Mouse (Mus musculus): ENCODE measurements around the gene Erbin. TPM values are rescaled to one million over a fixed set of nuclear protein-coding genes. Genes with fewer than 3 reads are reported as not detected.

Erbin gene
- polyA plus RNA-seq, 1 experiment = 8.4 TPM

DNA sequence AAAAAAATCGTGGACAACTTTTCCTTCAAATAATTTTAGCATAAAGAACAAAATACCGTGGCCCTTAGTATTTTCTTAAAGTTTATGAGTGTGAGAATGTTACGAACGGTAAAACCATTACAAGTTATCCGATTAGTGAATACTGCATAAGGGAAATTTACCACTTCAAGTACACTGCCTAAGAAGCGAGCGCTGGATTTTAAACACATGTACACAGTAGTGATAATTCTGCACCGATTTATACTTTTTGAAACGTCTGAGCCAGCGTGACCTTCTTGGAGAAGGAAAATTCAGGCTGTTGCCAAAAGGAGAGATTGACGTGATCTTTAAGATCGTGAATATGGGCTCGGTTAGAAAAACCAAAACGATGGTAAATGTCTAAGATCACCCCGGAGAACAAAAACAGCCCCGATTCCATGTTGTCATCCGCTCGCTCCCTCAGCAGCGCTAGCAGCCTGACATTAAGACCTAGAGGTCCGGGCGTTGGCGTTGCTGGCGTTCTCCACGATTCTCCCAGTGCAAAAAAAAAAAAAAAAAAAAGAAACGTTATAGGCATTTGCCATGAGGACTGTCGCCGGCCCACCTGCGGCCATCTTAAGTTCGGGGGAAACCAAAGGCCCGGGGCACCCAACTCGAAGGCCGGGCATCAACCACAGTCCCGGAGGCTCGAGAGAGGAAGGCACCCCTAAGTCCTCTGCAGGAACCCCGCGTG lies 146.8 kb downstream of the Erbin start:
- TF ChIP-seq MYOG (IDR thresholded peaks at IDR 0.05; ENCODE audit: control insufficient read depth in 1 of 3, insufficient read depth in 1 of 3, insufficient read length in 2 of 3, low read depth in 2 of 3) (no peak), E2F4 (IDR thresholded peaks at IDR 0.05; ENCODE audit: insufficient read depth) (no peak), SRF (IDR thresholded peaks at IDR 0.05; ENCODE audit: control insufficient read depth, insufficient read length, low read depth) (no peak), MYOD1 (IDR thresholded peaks at IDR 0.05; ENCODE audit: control insufficient read depth in 1 of 3, insufficient read length in 2 of 3, low read depth in 2 of 3) (no peak), POLR2A (IDR thresholded peaks at IDR 0.05; ENCODE audit: insufficient read length, low read depth) (no peak)
- Histone ChIP-seq H3K4me2 (ENCODE audit: low read depth) (peak overlapping the region; percentile 87), H3ac (ENCODE audit: control insufficient read depth, insufficient read length) (peak overlapping the region; percentile 26), H3K36me3 (ENCODE audit: control insufficient read depth, insufficient read depth) (peaks cover 10% of the 10 kb centered on the region), H3K4me3 (peak overlapping the region; percentile 92), H3K79me2 (ENCODE audit: control insufficient read depth, insufficient read depth) (peaks cover 50% of the 10 kb centered on the region), H3K27me3 (ENCODE audit: control insufficient read depth, insufficient read depth, insufficient read length) (no peaks in the 10 kb centered on the region)

DNA sequence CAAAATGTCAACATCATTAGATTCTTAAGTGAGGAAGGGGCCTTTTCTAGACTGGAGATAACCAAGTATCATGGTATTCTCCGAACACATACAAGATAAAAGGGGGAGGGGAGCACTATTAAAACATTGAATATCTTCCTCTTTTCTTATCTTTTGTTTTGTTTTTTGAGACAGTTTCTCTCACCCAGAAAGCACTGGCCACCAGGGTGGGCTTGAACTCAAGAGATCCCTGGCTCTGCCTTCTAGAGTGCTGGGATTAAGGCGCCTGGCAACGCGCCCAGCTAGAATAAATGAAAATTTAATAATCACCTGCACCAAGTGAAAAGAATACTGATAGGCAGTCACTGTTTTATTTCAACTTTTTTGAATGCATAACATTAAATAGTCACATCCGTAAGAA lies 147.4 kb downstream of the Erbin start:
- peak overlapping the region; percentile 92 for H3K4me3 ChIP-seq
- H3ac ChIP-seq (ENCODE audit: control insufficient read depth, insufficient read length) = no peak overlapping the region
- peaks cover 15% of the 10 kb centered on the region for H3K36me3 ChIP-seq (ENCODE audit: control insufficient read depth, insufficient read depth)
- no peaks in the 10 kb centered on the region for H3K27me3 ChIP-seq (ENCODE audit: control insufficient read depth, insufficient read depth, insufficient read length)
- peaks cover 54% of the 10 kb centered on the region for H3K79me2 ChIP-seq (ENCODE audit: control insufficient read depth, insufficient read depth)
- TF ChIP-seq TCF12 (IDR thresholded peaks at IDR 0.05; ENCODE audit: insufficient read depth, poor library complexity, severe bottlenecking) (no peak), MAX (IDR thresholded peaks at IDR 0.05; ENCODE audit: low read depth) (no peak), POLR2AphosphoS2 (IDR thresholded peaks at IDR 0.05; ENCODE audit: insufficient read length, low read depth) (no peak), TCF3 (IDR thresholded peaks at IDR 0.05; ENCODE audit: insufficient read length, low read depth) (no peak), SRF (IDR thresholded peaks at IDR 0.05; ENCODE audit: control insufficient read depth, insufficient read length, low read depth) (no peak), USF1 (IDR thresholded peaks at IDR 0.05; ENCODE audit: low read depth) (no peak), CEBPB (IDR thresholded peaks at IDR 0.05; ENCODE audit: insufficient read depth, poor library complexity, severe bottlenecking) (no peak), E2F4 (IDR thresholded peaks at IDR 0.05; ENCODE audit: insufficient read depth) (no peak), MYOG (IDR thresholded peaks at IDR 0.05; ENCODE audit: control insufficient read depth in 1 of 3, insufficient read depth in 1 of 3, insufficient read length in 2 of 3, low read depth in 2 of 3) (no peak), POLR2A (IDR thresholded peaks at IDR 0.05; ENCODE audit: insufficient read length, low read depth) (no peak), REST (IDR thresholded peaks at IDR 0.05; ENCODE audit: insufficient read depth, insufficient read length) (no peak), MYOD1 (IDR thresholded peaks at IDR 0.05; ENCODE audit: control insufficient read depth in 1 of 3, insufficient read length in 2 of 3, low read depth in 2 of 3) (no peak)
- peak overlapping the region; percentile 87 for H3K4me2 ChIP-seq (ENCODE audit: low read depth)

DNA sequence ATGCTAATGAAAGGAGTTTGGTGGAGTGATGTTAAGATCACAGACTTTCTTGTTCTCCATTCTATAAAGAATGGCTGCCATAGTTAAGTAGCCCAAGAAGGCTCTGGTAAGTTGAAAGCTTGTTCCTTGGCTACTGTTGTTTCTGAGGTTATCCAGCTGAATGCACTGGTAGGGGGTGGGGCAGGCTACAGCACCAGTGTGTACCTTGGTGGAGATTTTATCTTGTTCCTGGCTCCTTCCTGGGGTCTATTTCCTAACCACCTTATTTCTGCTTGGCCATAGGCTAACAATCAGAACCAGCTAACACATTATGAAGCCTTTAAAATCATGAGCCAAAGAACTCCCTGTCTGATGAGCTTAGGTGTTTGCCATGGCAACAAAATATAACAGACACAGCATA lies 149.5 kb downstream of the Erbin start:
- no peaks in the 10 kb centered on the region for H3K27me3 ChIP-seq (ENCODE audit: control insufficient read depth, insufficient read depth, insufficient read length)
- peaks cover 70% of the 10 kb centered on the region for H3K79me2 ChIP-seq (ENCODE audit: control insufficient read depth, insufficient read depth)
- peaks cover 29% of the 10 kb centered on the region for H3K36me3 ChIP-seq (ENCODE audit: control insufficient read depth, insufficient read depth)
- no peak overlapping the region for H3ac ChIP-seq (ENCODE audit: control insufficient read depth, insufficient read length)
- H3K4me2 ChIP-seq (ENCODE audit: low read depth) = no peak overlapping the region
- H3K4me3 ChIP-seq = no peak overlapping the region
- no peak for TF ChIP-seq SRF (IDR thresholded peaks at IDR 0.05; ENCODE audit: control insufficient read depth, insufficient read length, low read depth)
- no peak for TF ChIP-seq MYOG (IDR thresholded peaks at IDR 0.05; ENCODE audit: control insufficient read depth in 1 of 3, insufficient read depth in 1 of 3, insufficient read length in 2 of 3, low read depth in 2 of 3)
- TF ChIP-seq TCF12 (IDR thresholded peaks at IDR 0.05; ENCODE audit: insufficient read depth, poor library complexity, severe bottlenecking) = no peak
- TF ChIP-seq E2F4 (IDR thresholded peaks at IDR 0.05; ENCODE audit: insufficient read depth) = no peak
- no peak for TF ChIP-seq MYOD1 (IDR thresholded peaks at IDR 0.05; ENCODE audit: control insufficient read depth in 1 of 3, insufficient read length in 2 of 3, low read depth in 2 of 3)
- TF ChIP-seq REST (IDR thresholded peaks at IDR 0.05; ENCODE audit: insufficient read depth, insufficient read length) = no peak
- TF ChIP-seq USF1 (IDR thresholded peaks at IDR 0.05; ENCODE audit: low read depth) = no peak
- TF ChIP-seq POLR2A (IDR thresholded peaks at IDR 0.05; ENCODE audit: insufficient read length, low read depth) = no peak

Other genes with a start within 250 kb of the Erbin start
- 6.1 TPM for gene Srek1, start 145.9 kb downstream of the Erbin start, polyA plus RNA-seq (2012; fragmentation: generic; extraction: Trizol)
- 10.8 TPM for gene Nln, start 189.1 kb upstream of the Erbin start, polyA plus RNA-seq (2012; fragmentation: generic; extraction: Trizol)
- gene Sgtb, start 189.2 kb upstream of the Erbin start, polyA plus RNA-seq (2012; fragmentation: generic; extraction: Trizol) = 4.3 TPM